Mouse (Mus musculus) heart, embryonic 16.5 days (tissue): ENCODE results near the gene Bbip1. TPM values are rescaled to one million over a fixed set of nuclear protein-coding genes. Genes with fewer than 3 reads are reported as not detected.

Experiments used
- ATAC-seq: fragments of 200-750 bp; cut with Nextera tagmentation; replicated peaks from 2 replicates; pipeline ENCODE4 v1.8.0; 2017; ENCODE audit warnings: moderate number of reproducible peaks; ENCODE audit not compliant: insufficient read depth, low FRiP score; ENCODE audit errors: extremely low read depth
- H3K27ac ChIP-seq: fragments of 300-500 bp; sonication (generic); 2 replicates; pipeline ENCODE4 v1.5.1; 2014; ENCODE audit warnings: mild to moderate bottlenecking, low read length, control low read depth, moderate library complexity
- H3K27me3 ChIP-seq: fragments of 300-500 bp; sonication (generic); 2 replicates; pipeline ENCODE4 v1.6.1; 2014; ENCODE audit warnings: low read length, mixed read lengths; ENCODE audit not compliant: control insufficient read depth, insufficient read depth
- H3K36me3 ChIP-seq: fragments of 300-500 bp; sonication (generic); 2 replicates; pipeline ENCODE4 v1.6.1; 2014; ENCODE audit not compliant: control insufficient read depth, insufficient read depth
- H3K4me1 ChIP-seq: fragments of 300-500 bp; sonication (generic); 2 replicates; pipeline ENCODE4 v1.6.1; 2014; ENCODE audit warnings: low read length, mixed read lengths; ENCODE audit not compliant: control insufficient read depth, insufficient read depth
- H3K4me2 ChIP-seq: fragments of 300-500 bp; sonication (generic); 2 replicates; pipeline ENCODE4 v1.6.1; 2014; ENCODE audit warnings: low read depth, mild to moderate bottlenecking, control low read depth, low read length
- H3K4me3 ChIP-seq: fragments of 300-500 bp; sonication (generic); 2 replicates; pipeline ENCODE4 v1.5.1; 2014; ENCODE audit warnings: mild to moderate bottlenecking, control low read depth, low read length
- H3K9ac ChIP-seq: fragments of 300-500 bp; sonication (generic); 2 replicates; pipeline ENCODE4 v1.6.1; 2014; ENCODE audit warnings: low read length, control low read depth
- H3K9me3 ChIP-seq: fragments of 300-500 bp; sonication (generic); replicated peaks from 2 replicates; pipeline ENCODE4 v1.6.1; 2016; ENCODE audit warnings: low read length; ENCODE audit not compliant: control insufficient read depth
- WGBS: fragments of 180-500 bp; shearing (Covaris S2); extraction: QIAGEN DNeasy Blood & Tissue Kit; methylation state at CpG from one replicate; pipeline ENCODE4 v1.1.7; 2014; 5-methylcytosine and 5-hydroxymethylcytosine counted together
- polyA plus RNA-seq: library from polyadenylated mRNA; unstranded; fragments of >200 nt; fragmentation: Nextera tagmentation; extraction: Ambion mirVana; gene quantifications from 2 replicates; pipeline ENCODE4 v1.2.1, GENCODE M21; 2015

Bbip1 gene
- polyA plus RNA-seq, 1 experiment from 2014 or later = 73.1 TPM

DNA sequence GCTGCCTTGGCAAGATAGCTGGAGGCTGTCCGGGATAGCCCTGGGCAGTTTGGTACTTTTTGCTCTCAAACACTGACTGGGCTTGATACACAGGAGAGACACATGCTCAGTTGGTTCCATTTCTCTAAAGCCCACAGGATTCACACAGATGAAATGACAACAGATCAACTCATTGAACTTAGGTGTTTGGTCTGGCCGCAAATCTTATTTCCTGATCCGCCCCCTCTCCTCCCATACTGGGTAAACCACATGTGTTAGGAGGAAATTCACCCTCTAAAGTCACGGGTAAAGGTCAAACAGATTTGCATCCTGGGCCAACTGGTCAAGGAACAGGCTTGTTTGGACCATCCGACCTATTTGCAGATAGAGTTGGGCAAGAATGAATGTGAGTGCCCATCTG is 54.9 kb downstream of the Bbip1 start:
- Histone ChIP-seq H3K9ac (no peak overlapping the region), H3K27me3 (no peaks in the 10 kb centered on the region)
- 76% methylated on average over 5 of the region's 5 CpGs for WGBS

DNA sequence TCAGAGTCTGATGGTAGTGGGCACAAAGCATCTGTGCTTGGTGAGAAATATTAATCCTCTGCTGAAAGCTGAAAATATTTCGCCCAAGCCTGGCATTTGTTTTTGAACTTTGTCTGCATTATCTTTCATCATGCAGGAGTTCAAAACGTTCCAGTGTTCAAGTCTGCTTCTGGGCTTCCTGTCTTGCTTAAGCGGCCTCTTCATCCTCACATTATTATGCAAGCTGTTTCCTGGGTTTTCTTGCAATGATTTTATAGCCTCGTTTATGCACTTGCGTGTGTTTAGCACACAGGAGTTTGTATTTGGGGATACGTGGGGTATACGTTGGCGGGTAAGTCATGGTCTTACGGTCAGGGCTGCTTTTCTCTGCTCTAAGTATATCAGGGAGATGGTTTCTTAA is 56.1 kb downstream of the Bbip1 start:
- Histone ChIP-seq H3K27ac (no peak overlapping the region; the same call in 1 of the 2 replicates), H3K36me3 (no peaks in the 10 kb centered on the region), H3K4me1 (peaks cover 22% of the 10 kb centered on the region), H3K9me3 (no peaks in the 10 kb centered on the region), H3K9ac (no peak overlapping the region), H3K4me3 (no peak overlapping the region), H3K4me2 (no peak overlapping the region), H3K27me3 (no peaks in the 10 kb centered on the region)
- ATAC-seq = no peak
- WGBS = 75% methylated on average over 9 of the region's 9 CpGs

More for the DNA sequence above, 54.9 kb downstream of the Bbip1 start:
- no peak overlapping the region for H3K27ac ChIP-seq
- no peak overlapping the region for H3K4me3 ChIP-seq
- H3K36me3 ChIP-seq = no peaks in the 10 kb centered on the region
- H3K4me1 ChIP-seq = peaks cover 28% of the 10 kb centered on the region
- no peak overlapping the region for H3K4me2 ChIP-seq
- ATAC-seq = no peak
- no peaks in the 10 kb centered on the region for H3K9me3 ChIP-seq

DNA sequence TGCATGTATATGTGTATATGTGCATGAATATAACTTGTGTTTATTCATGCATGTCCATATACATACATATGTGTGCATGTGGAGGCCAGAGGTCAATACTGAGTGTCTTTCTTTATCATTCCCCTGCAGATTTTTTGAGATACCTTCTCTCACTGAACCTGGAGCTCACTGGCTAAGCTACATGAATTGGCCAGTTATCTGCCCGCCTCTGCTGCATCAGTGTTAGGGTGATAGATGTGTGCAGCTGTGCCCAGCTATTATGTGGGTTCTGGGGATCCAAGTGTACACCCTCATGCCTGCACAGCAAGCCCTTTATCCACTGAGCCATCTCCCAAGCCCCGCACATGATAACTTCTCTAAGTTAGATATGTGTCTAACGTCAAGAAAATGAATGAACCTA is 56.6 kb downstream of the Bbip1 start:
- no peak overlapping the region for H3K9ac ChIP-seq
- peaks cover 17% of the 10 kb centered on the region for H3K4me1 ChIP-seq
- H3K36me3 ChIP-seq = no peaks in the 10 kb centered on the region
- H3K4me2 ChIP-seq = no peak overlapping the region
- H3K4me3 ChIP-seq = no peak overlapping the region
- no peak overlapping the region for H3K27ac ChIP-seq
- WGBS = 78% methylated on average over 3 of the region's 3 CpGs
- ATAC-seq = no peak
- H3K27me3 ChIP-seq = no peaks in the 10 kb centered on the region
- H3K9me3 ChIP-seq = no peaks in the 10 kb centered on the region

DNA sequence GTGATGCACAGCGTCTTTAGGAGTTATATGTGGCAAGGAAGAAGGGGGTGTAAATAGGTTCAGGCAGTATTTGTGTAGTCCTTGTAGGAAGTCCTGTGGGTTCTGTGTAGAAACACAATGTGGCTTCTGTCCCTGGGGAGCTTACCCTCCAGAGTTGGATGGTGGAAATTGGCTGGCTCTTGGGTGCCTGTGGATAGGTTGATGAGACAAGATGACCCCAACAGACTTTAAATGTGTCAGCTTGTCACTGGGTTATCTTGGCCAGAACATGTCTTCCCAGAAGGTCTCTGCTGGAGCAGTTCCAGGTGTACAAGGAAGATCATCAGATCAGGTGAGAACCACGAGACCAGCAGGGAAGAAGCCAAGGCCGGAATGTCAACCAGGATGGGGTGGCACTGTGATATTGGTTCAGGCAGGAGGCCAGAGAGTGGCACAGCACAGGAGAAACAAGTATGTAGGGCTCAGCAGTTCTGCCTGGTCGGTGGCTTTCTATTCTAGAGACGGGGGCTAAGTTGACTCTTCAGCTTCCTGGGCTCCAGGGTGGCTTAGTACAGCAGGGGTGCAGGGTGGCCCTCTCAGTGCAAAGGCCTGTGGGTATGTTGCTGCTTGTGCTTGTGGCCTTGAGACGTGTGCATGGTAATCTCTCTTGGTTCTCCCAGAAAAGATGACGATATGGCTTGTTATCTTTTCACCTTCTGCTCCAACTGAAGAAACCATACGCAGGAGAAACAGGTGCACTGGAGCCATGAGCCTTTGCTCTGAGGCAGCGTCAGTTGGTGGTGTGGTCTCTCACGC is 57.7 kb downstream of the Bbip1 start:
- Histone ChIP-seq H3K9me3 (no peaks in the 10 kb centered on the region), H3K4me3 (no peak overlapping the region), H3K4me1 (peaks cover 8% of the 10 kb centered on the region), H3K27ac (peak overlapping the region; percentile 41; the same call in 1 of the 2 replicates), H3K4me2 (no peak overlapping the region), H3K9ac (no peak overlapping the region), H3K36me3 (no peaks in the 10 kb centered on the region), H3K27me3 (no peaks in the 10 kb centered on the region)
- 71% methylated on average over 10 of the region's 10 CpGs for WGBS
- no peak for ATAC-seq

DNA sequence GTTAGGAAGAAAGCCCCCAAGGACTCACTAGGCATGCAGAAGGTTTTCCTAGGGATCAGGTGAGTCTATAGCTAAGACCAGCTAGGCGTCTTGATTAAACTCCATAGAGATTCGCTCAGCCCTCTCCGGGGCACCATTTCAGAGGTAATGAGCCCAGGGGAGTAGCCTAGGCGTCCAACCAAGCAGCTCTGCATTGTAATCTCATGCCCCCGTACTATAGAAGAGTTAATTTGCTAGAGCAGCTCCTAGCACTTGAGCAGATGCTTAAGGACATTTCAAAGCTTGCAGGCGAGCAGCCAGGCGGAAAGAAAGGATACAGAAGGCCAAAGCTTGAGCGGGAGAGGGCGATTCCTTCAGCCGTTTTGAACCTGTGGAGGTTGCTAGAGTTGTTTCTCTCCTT is 59.0 kb downstream of the Bbip1 start:
- no peaks in the 10 kb centered on the region for H3K36me3 ChIP-seq
- ATAC-seq = no peak
- WGBS = 71% methylated on average over 10 of the region's 10 CpGs

DNA sequence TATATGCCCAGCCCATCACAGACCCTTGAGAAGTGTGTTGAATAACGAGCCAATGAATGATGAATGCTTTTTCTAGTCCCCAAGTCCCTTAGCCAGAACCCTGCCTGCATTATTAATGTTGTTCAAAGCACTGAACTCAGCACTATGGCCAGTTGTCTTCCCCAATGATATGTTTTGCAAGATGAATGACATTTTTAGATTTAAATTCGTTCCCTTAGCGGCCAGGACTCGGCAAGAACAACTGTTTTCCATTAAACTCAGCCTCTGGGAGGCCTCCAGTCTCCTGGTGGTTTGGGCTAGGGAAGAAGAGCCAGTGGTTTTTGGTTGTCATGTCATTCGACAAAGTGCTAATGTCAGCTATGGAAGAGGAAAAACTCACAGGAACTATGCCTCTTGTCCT is 62.6 kb downstream of the Bbip1 start:
- H3K27ac ChIP-seq = no peak overlapping the region
- no peak overlapping the region for H3K4me3 ChIP-seq
- H3K9me3 ChIP-seq = peaks cover 3% of the 10 kb centered on the region; the same call in 1 of the 2 replicates
- no peak overlapping the region for H3K4me2 ChIP-seq
- no peaks in the 10 kb centered on the region for H3K4me1 ChIP-seq
- H3K36me3 ChIP-seq = no peaks in the 10 kb centered on the region
- no peaks in the 10 kb centered on the region for H3K27me3 ChIP-seq
- 67% methylated on average over 5 of the region's 5 CpGs for WGBS
- H3K9ac ChIP-seq = no peak overlapping the region
- ATAC-seq = no peak

More for the DNA sequence above, 59.0 kb downstream of the Bbip1 start:
- Histone ChIP-seq H3K27me3 (no peaks in the 10 kb centered on the region), H3K4me2 (no peak overlapping the region), H3K27ac (no peak overlapping the region), H3K9me3 (no peaks in the 10 kb centered on the region), H3K4me1 (no peaks in the 10 kb centered on the region), H3K4me3 (no peak overlapping the region), H3K9ac (no peak overlapping the region)

DNA sequence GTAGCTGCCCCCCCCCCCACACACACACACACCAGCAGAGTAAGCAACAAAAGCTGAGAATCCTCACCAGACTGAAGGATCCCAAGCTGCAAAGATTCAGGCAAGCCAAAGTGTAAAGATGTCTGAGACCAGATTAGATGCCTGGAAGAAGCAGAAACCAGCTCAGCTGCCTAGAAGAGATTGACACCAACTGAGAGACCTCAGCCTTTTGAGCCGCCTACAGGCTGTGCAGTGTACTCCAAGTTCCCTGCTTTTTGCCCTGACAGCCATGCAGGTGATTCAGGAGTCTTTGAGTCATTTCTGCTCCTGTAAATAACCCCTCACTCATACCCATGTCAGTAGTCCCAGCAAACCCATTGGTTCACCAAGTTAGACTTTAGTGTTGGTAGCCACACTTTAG is 64.0 kb downstream of the Bbip1 start:
- H3K9me3 ChIP-seq = peaks cover 3% of the 10 kb centered on the region; the same call in 1 of the 2 replicates
- WGBS = 71% methylated on average over 1 of the region's 1 CpGs
- H3K4me3 ChIP-seq = no peak overlapping the region
- no peaks in the 10 kb centered on the region for H3K4me1 ChIP-seq
- no peak overlapping the region for H3K4me2 ChIP-seq
- no peak overlapping the region for H3K9ac ChIP-seq
- no peak overlapping the region for H3K27ac ChIP-seq
- ATAC-seq = no peak
- no peaks in the 10 kb centered on the region for H3K36me3 ChIP-seq
- H3K27me3 ChIP-seq = no peaks in the 10 kb centered on the region

Other genes starting within 250 kb of the Bbip1 start
- gene Pdcd4, start 52.4 kb downstream of the Bbip1 start, polyA plus RNA-seq = 32.0 and 37.9 TPM in 2 replicates
- 32.0 and 36.0 TPM in 2 replicates for gene Shoc2, start 321 bp downstream of the Bbip1 start, polyA plus RNA-seq
- 0.06 and 0.11 TPM in 2 replicates for gene Adra2a, start 99.5 kb upstream of the Bbip1 start, polyA plus RNA-seq